Mouse (Mus musculus) ES-E14 (cell line): Measurements from ENCODE around the gene Morc4. TPM values are rescaled to one million over a fixed set of nuclear protein-coding genes. Genes with fewer than 3 reads are reported as not detected.

ENCODE experiments used
- DNase-seq: peaks from one replicate; pipeline ENCODE4 v3.0.0-alpha.2; 2013; ENCODE audit warnings: low read depth, low spot score
- H3K27ac ChIP-seq: 2 replicates; pipeline ENCODE4 v1.5.1; 2012; ENCODE audit warnings: low read depth, mild to moderate bottlenecking, low read length, moderate library complexity, mixed read lengths; ENCODE audit not compliant: poor library complexity, insufficient read depth, severe bottlenecking
- H3K36me3 ChIP-seq: 2 replicates; pipeline ENCODE4 v1.6.1; 2012; ENCODE audit warnings: mild to moderate bottlenecking, low read length, moderate library complexity, mixed read lengths; ENCODE audit not compliant: control insufficient read depth, poor library complexity, insufficient read depth, severe bottlenecking
- H3K4me1 ChIP-seq, 2 experiments: fragments of 150-350 bp in 1 of 2; sonication (generic) in 1 of 2; 2 replicates each; pipeline ENCODE4 v1.6.1; 2012; ENCODE audit warnings: low read length in 2 of 2, mild to moderate bottlenecking in 1 of 2, mixed read lengths in 1 of 2; ENCODE audit not compliant: control insufficient read depth in 2 of 2, insufficient read depth in 2 of 2, poor library complexity in 1 of 2
- H3K4me3 ChIP-seq, 2 experiments: fragments of 150-350 bp in 1 of 2; sonication (generic) in 1 of 2; 2 replicates each; pipeline ENCODE4 v1.5.1; 2012; ENCODE audit warnings: low read length in 2 of 2, low read depth in 1 of 2, mild to moderate bottlenecking in 1 of 2, mixed read lengths in 1 of 2; ENCODE audit not compliant: insufficient read depth in 1 of 2, poor library complexity in 1 of 2, severe bottlenecking in 1 of 2
- H3K9ac ChIP-seq: 2 replicates; pipeline ENCODE4 v1.6.1; 2012; ENCODE audit warnings: low read depth, mild to moderate bottlenecking, low read length, mixed read lengths; ENCODE audit not compliant: poor library complexity, insufficient read depth, severe bottlenecking
- H3K9me3 ChIP-seq: fragments of 150-350 bp; sonication (generic); 2 replicates; pipeline ENCODE4 v1.6.1; 2012; ENCODE audit warnings: low read depth, mild to moderate bottlenecking, low read length; ENCODE audit not compliant: control insufficient read depth, insufficient read depth
- CHD2 ChIP-seq: IDR thresholded peaks from 2 replicates; pipeline ENCODE4 v1.6.1; 2014; ENCODE audit warnings: mild to moderate bottlenecking, low read depth, low read length, inconsistent platforms
- HCFC1 ChIP-seq: IDR thresholded peaks from 2 replicates; pipeline ENCODE4 v1.6.1; 2012; ENCODE audit warnings: low read length, inconsistent platforms, borderline replicate concordance; ENCODE audit not compliant: insufficient read depth
- MAFK ChIP-seq: IDR thresholded peaks from 2 replicates; pipeline ENCODE4 v1.6.1; 2014; ENCODE audit warnings: mild to moderate bottlenecking, low read depth, low read length, inconsistent platforms; ENCODE audit not compliant: insufficient read depth
- ZC3H11A ChIP-seq: IDR thresholded peaks from 2 replicates; pipeline ENCODE4 v1.6.1; 2012; ENCODE audit warnings: low read depth, mild to moderate bottlenecking, inconsistent platforms, low read length, borderline replicate concordance
- ZNF384 ChIP-seq: IDR thresholded peaks from 2 replicates; pipeline ENCODE4 v1.6.1; 2012; ENCODE audit warnings: low read depth, low read length, inconsistent platforms
- in situ Hi-C, 2 experiments: fragments of 600-800 bp; cut with MboI; formaldehyde crosslinking; loops; one replicate each; pipeline ENCODE4 v1.15.1; 2025; ENCODE audit warnings: low sequenced_read_pairs in 2 of 2, inconsistent platforms in 1 of 2; ENCODE audit not compliant: unreplicated experiment in 2 of 2
- total RNA-seq: library from RNA; depleted of rRNA; stranded (reverse); fragments of 300-350 nt; gene quantifications from 2 replicates; pipeline ENCODE4 v1.2.3, GENCODE M21; 2012

The Morc4 gene
- total RNA-seq, 1 experiment: 8.0 TPM

GRCm38 (mm10) chrX:139812636-139813298, 58.7 kb downstream of the Morc4 start:
- no peak overlapping the region for H3K9ac ChIP-seq
- peak; percentile 6 for DNase-seq
- no peaks in the 10 kb centered on the region for H3K9me3 ChIP-seq
- no peaks in the 10 kb centered on the region for H3K36me3 ChIP-seq
- no peak overlapping the region for H3K4me3 ChIP-seq
- peaks cover 0 to 4% of the 10 kb centered on the region in 2 experiments; a peak in 1 of 4 replicates for H3K4me1 ChIP-seq
- in situ Hi-C loops: no loop called here
- no peak for TF ChIP-seq CHD2
- TF ChIP-seq HCFC1: no peak
- no peak for TF ChIP-seq ZC3H11A
- no peak for TF ChIP-seq ZNF384
- TF ChIP-seq MAFK: no peak
- H3K27ac ChIP-seq: no peak overlapping the region

GRCm38 (mm10) chrX:139808501-139808900, 63.0 kb downstream of the Morc4 start:
- Histone ChIP-seq H3K9ac (no peak overlapping the region), H3K4me3 (no peak overlapping the region), H3K36me3 (no peaks in the 10 kb centered on the region), H3K9me3 (no peaks in the 10 kb centered on the region), H3K27ac (no peak overlapping the region), H3K4me1 (peaks cover 0 to 4% of the 10 kb centered on the region in 2 experiments; a peak in 1 of 4 replicates)
- in situ Hi-C loops: no loop called here
- no peak for DNase-seq
- no peak for TF ChIP-seq MAFK
- TF ChIP-seq ZC3H11A: no peak
- TF ChIP-seq ZNF384: no peak

GRCm38 (mm10) chrX:139808085-139808484, 63.4 kb downstream of the Morc4 start:
- TF ChIP-seq CHD2: no peak
- no peak for TF ChIP-seq MAFK
- no peak for TF ChIP-seq HCFC1
- no peak for TF ChIP-seq ZNF384
- TF ChIP-seq ZC3H11A: no peak
- Histone ChIP-seq H3K4me3 (no peak overlapping the region), H3K27ac (no peak overlapping the region), H3K36me3 (no peaks in the 10 kb centered on the region), H3K9me3 (no peaks in the 10 kb centered on the region), H3K9ac (no peak overlapping the region), H3K4me1 (peaks cover 0 to 4% of the 10 kb centered on the region in 2 experiments; a peak in 1 of 4 replicates)
- DNase-seq: no peak
- in situ Hi-C loops: no loop called here

- no peaks in the 10 kb centered on the region for H3K9me3 ChIP-seq
- no peak overlapping the region for H3K27ac ChIP-seq
- H3K4me3 ChIP-seq: no peak overlapping the region
- H3K36me3 ChIP-seq: no peaks in the 10 kb centered on the region
- H3K9ac ChIP-seq: no peak overlapping the region
- in situ Hi-C loops: no loop called here
- no peak for TF ChIP-seq ZNF384
- TF ChIP-seq MAFK: no peak
- TF ChIP-seq HCFC1: no peak
- TF ChIP-seq CHD2: no peak
- no peak for TF ChIP-seq ZC3H11A
- no peak for DNase-seq
- H3K4me1 ChIP-seq: peaks cover 0 to 2% of the 10 kb centered on the region in 2 experiments; a peak in 1 of 4 replicates
These were observed 64.1 kb downstream of the Morc4 start for GRCm38 (mm10) chrX:139807391-139807790.

GRCm38 (mm10) chrX:139805918-139806317, 65.6 kb downstream of the Morc4 start:
- H3K9me3 ChIP-seq: no peaks in the 10 kb centered on the region
- no peak overlapping the region for H3K4me3 ChIP-seq
- no peak overlapping the region for H3K27ac ChIP-seq
- H3K4me1 ChIP-seq: peaks cover 2% of the 10 kb centered on the region in 2 experiments; a peak in 2 of 4 replicates
- no peak for TF ChIP-seq HCFC1
- no peak for TF ChIP-seq CHD2
- no peak for TF ChIP-seq ZC3H11A
- TF ChIP-seq ZNF384: no peak
- TF ChIP-seq MAFK: no peak
- in situ Hi-C loops: no loop called here
- DNase-seq: no peak
- H3K36me3 ChIP-seq: no peaks in the 10 kb centered on the region
- H3K9ac ChIP-seq: no peak overlapping the region
